Mouse (Mus musculus) CH12F3 (cell line): ENCODE measurements around the gene Ltbp1.

Experiments
- in situ Hi-C: fragments of 300-500 bp; cut with MboI; formaldehyde crosslinking; loops from 2 replicates; pipeline ENCODE4 v1.14.3; 2020; ENCODE audit warnings: low sequenced_read_pairs

Gene Ltbp1

DNA sequence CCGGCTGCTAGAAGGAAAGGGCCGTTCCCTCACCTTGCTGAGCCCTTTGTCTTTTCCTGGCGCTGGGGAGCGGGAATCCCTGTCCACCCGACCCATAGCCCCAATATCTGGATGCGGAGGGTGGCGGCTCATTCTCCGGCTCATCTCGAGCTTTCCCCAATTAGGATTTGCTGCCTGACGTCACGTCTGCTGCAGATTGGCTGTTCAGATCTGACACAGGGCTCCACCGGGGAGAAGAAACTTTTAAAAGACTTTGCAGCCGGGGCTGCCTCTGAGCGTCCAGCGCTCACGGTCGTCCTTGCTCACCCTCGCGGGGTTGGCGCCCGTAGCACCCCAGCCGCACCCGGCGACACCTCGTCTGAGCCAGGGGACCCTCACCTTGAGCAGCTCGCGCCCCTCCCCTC is at the start of gene Ltbp1:
TSS of gene Ltbp1 (plus strand) at position 288 of the 404 bp plus-strand sequence.
- in situ Hi-C loops, result loop anchor here (10.0 to 25.0 kb wide), 2 partner anchors 180 to 532 kb away; no protein-coding TSS in a partner anchor

- in situ Hi-C loops, result no loop called here
Observed at GRCm38 (mm10) chr17:74959481-74960245, 45.7 kb upstream of the Ltbp1 start.

DNA sequence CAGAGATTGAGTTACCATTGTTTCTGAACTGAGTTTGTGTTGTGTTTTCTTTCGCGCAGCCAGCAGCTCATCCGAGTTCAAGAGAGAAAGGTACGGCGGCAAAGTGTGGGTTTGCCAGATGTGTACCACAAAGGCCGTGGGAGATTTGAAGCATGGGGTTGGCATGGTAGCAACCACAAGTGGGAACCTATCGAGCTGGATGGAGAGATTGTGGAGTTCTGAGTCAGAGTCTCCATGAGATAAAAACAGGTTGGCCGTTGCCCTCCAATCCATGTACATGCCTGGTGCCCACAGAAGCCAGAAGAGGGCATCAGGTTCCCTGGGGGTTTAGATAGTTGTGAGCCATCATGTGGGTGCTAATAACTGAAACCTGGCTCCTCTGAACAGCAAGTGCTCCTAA is 42.1 kb upstream of the Ltbp1 start:
- in situ Hi-C loops, result no loop called here

DNA sequence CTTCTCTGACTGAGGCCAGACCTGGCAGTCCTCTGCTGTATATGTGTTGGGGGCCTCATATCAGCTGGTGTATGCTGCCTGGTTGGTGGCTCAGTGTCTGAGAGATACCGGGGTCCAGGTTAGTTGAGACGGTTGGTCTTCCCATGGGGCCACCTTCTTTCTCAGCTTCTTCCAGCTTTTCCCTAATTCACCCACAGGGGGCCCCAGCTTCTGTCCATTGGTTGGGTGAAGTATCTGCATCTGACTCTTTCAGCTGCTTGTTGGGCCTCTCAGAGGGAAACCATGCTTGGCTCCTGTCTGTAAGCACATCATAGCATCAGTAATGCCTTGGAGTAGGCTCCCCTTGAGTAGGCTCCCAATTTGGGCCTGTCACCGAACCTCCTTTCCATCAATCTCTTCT is 41.5 kb upstream of the Ltbp1 start:
- in situ Hi-C loops, result no loop called here

GRCm38 (mm10) chr17:74967298-74967848 is 38.0 kb upstream of the Ltbp1 start:
- in situ Hi-C loops, result no loop called here

DNA sequence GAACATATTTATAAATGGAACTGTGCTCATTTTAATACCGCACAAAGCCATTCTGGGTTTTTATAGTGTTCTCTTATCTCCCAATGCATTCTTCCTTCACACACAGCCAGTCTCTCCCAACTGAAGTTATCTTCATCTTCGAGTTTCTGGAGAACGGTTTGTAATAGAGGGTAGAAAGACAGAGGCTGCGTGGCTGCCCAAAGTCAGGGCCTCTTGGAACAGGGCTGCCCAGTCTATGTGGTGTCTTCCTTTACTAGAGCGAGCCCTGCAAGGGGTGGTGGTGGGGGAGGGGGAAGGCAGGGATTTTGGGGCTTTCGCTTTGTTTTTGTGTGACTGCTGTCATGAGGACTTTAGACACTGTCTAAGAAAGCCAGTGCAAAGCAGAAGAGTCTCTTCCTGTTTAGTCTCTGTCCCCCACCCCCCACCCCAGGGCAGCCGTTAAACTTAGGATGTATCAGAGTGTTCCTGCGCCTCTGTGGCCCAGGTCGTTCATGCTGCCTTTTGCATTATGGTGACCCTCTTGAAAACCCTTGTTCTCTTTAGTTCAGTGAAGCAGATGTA is 37.1 kb upstream of the Ltbp1 start:
- in situ Hi-C loops, result no loop called here

DNA sequence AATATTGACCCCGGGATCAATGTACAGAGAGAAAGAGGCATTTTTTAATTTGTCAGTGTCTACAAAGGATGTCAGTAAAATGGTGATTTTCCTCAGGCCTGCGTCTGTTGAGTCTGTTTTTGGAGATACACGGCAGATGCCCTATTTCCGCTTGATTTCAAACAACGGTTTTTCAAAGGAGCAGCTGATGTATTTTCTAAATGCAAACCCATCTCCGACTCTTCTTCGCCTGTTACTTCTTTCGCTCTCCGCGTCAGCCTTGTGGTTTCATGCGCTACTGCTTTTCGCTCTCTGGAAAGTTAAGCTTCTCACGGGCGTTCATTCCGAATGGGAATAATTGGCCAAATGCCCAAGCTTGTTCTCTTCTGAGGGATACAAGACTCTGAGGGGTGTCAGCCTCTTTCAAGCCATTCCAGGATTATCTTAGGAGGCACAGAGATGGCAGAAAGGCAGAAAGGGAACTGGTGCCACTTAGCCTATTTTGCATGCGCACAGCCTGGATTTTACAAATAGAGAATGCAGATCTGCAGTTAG is 36.6 kb upstream of the Ltbp1 start:
- in situ Hi-C loops, result no loop called here

DNA sequence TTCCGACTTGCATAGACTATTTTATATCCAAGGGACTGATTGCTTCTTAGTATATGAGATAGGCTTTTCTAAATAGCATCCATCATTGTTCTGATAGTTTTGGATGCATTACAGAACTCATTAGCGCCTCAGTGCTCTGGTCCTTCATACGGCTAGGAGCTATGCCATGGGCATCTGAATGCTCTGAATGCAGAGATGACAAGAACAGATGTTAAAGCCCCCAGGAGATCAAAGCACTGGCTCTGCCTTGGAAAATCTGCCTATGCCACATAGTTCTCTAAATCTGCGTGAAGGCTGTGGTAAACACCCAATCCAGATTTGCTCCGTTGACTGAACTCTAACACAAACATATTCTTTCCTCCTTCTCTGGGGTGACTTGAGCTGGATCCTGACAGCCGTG is 30.2 kb upstream of the Ltbp1 start:
- in situ Hi-C loops, result no loop called here

DNA sequence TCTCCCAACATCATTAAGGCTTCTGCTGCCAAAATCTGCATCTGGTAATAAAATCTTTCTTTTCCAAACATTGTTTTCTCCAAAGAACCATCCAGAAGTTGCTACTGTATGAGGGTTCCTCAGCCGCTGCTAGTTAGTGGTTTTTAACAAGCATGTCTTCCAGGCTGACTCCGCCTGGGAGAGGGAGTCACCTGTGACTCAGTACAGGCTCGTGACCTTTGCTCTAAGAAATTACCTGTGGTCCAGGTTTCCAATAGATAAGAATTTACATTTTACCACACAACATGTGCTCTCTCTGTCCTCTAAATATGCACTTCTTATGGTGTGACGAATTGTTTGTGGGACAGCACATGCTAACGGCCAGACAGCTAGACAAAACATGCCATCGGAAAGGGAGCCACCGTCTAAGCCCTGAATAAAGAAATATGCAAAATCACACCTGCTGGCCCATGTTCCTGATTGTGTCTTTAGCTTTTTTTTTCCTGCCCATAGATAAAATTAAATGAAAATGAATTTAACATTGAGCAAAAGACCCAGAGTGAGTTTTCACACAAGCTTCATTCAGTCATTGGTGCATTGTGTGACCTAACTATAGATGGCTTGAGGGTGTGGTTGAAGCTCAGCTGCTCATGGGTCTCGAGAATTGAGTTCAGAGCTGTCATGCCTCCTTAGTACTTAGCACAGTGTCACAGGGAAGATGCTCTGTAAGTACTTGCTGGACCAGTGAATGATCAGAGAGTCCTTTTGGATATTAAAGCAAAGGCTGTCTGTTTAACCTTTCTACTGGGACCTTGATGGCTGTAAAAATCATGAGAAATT is 29.0 kb upstream of the Ltbp1 start:
- in situ Hi-C loops, result no loop called here

- in situ Hi-C loops, result no loop called here
Observed at GRCm38 (mm10) chr17:74979767-74980166, 25.6 kb upstream of the Ltbp1 start.

- in situ Hi-C loops, result no loop called here
Observed at GRCm38 (mm10) chr17:74981703-74982102, 23.7 kb upstream of the Ltbp1 start.

- in situ Hi-C loops, result no loop called here
Observed at GRCm38 (mm10) chr17:74982880-74983279, 22.5 kb upstream of the Ltbp1 start.

DNA sequence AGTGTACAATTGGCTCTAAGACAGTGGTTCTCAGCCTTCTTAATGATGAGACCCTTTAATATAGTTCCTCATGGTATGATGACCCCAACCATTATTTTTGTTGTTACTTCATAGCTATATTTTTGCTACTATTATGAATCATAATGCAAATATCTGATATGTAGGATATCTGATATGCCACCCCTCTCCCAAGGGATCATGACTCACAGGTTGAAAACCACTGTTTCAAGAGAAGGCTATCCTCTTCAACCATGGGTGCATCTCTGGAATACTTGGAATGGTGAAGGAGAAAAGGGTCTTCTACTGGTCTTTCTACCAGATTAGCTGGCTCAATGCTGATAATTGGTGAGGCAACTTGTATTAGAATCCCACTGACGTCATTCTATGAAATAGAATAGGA is 21.3 kb upstream of the Ltbp1 start:
- in situ Hi-C loops, result no loop called here

DNA sequence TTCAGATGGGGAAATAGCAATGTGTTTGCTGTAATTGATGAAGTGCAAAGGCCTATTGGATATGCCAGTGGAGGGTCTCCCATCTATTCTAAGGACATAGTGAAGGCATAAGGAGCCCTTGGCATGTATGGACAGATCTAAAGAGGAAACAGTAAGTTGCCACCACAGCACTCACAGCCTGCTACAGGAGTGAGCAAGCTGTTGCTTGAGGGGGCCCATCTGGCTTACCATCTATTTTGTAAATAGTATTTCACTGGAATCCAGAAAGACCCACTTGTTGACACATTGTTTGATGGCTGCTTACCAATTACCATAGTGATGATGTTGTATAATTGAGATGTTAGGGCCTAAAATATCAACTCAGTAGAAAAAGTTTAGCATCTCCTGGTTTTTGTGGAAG is 20.7 kb upstream of the Ltbp1 start:
- in situ Hi-C loops, result no loop called here

- in situ Hi-C loops, result no loop called here
Observed at GRCm38 (mm10) chr17:74987067-74987466, 18.3 kb upstream of the Ltbp1 start.

- in situ Hi-C loops, result no loop called here
Observed at GRCm38 (mm10) chr17:74989691-74990090, 15.7 kb upstream of the Ltbp1 start.

DNA sequence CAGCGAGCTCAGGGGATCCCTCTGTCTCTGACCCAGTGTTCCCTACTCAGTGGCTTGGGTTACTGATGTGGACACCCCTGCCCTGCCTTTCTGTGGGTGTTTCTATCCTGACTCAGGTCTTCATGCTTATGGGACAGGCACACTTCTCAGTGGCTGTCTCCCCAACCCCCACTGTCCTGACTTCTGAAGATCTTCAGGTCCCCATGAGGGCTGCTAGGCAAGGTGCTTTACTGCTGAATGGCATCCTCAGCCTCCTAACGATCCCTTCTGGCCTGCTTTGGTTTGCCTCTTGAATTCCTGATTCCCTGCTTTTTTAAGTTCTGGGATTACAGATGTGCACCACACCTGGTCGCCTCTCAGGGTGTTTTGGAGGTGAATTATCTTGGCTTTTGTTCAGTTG is 14.8 kb upstream of the Ltbp1 start:
- in situ Hi-C loops, result no loop called here

- in situ Hi-C loops, result no loop called here
Observed at GRCm38 (mm10) chr17:74993726-74994581, 11.4 kb upstream of the Ltbp1 start.

DNA sequence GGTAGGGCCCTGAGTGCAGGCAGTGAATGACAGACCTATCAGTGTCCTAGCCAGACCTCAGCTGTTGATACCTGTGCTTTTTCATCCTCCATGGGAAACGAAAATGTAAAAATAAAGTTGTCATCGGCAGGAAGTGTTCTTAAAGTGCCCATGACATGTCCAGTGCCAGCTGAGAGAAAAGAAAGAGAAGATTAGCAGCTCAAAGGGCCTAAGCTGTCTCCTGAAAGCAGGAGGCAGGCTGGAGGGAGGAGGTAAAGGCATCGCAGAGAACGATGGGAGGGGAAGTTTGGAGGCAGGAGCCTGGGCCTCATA is 10.8 kb upstream of the Ltbp1 start:
- in situ Hi-C loops, result no loop called here

DNA sequence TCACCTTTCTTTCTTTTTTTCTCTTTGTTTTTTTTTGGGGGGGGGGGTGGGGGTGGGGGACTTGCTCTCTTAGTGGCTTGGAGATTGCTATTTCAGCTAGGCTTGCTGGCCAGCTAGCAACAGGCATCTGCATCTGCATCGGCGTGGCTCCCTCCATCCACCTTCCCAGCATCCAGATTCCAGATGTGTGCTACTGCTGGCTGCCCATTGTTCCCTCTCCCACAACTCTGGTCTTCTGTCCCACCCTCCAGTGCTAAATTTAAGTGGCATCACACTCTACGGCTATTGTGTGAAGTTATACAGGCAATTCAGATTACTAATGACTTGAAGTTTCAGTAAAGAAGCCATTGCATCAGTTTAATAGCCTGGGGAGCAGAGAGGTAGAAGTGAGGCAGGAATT is 10.1 kb upstream of the Ltbp1 start:
- in situ Hi-C loops, result no loop called here
